Mouse (Mus musculus): ENCODE data around the gene Hivep2.

Hivep2 gene

DNA sequence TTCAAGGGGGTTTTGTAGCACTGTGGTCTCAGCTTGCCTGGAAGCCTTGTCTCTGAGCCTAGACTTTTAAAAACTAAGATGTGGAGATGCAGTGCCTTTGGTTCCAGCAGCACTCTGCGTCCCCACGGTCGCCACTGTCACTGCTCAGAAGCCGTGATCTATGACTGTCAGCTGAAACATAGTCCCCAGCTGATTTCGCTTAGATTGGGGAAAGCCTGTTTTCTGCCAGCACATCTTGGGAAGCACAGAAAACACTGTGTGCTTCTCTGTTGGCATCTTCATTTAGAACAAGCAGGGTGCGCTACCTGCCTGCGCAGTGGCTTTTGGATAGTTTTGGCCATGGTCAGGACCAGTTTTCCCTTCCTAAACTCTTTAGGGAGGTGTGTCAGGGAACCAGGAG, 59.1 kb downstream of the Hivep2 start:
- DNase-seq (ENCODE audit: low spot score), result no peak

GRCm38 (mm10) chr10:14027751-14028150, 61.9 kb downstream of the Hivep2 start:
- no peak for DNase-seq (ENCODE audit: low spot score)

DNA sequence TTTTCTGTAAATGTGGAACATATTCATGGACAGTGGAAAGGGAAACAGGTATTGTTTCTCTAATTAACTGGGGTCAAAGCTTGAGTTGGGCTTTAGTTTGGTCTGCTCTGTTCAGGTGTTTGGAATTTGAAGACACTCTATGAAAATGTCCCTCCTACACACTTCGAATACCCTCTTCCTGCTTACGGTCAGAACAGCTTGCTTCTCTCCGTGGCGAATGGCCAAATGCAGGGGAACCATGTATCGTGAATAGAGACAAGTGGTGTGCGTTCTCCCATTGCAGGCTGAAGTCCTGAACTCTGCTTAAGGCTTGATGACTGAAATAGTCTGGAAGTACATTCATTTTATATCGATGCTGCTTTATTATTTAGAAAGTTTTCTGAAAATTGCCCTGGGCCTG, 63.1 kb downstream of the Hivep2 start:
- DNase-seq (ENCODE audit: low spot score), result no peak

DNA sequence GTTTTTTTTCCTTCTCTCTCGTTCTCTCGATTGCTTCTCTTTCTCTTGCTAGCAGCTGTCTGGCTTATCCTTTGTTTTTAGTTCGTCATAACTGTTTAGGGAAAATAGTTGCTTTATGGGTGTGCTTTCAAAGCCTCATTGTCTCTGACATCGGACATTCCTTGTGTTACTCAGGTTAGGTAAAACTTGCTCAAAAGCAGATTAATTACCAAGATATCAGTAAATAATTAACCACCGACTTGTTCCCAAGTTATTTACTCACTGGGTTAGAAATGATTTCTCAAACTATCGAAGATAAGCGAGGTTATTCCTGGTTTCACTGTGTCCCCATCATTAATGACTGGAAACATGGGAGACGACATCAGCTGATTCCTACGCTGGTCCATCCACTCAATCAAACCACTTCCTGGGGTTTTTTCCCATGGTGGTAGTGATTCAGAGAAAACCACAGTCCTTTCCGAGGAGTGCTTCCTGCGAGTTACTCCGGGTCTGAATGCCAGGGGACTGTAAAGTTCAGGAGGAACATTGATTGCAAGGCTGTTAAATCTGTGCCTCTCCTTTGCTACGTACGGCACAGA, 64.7 kb downstream of the Hivep2 start:
- no peak for DNase-seq (ENCODE audit: low spot score)

- no peak for DNase-seq (ENCODE audit: low spot score)
Measured at GRCm38 (mm10) chr10:14032532-14032931, 66.7 kb downstream of the Hivep2 start.

DNA sequence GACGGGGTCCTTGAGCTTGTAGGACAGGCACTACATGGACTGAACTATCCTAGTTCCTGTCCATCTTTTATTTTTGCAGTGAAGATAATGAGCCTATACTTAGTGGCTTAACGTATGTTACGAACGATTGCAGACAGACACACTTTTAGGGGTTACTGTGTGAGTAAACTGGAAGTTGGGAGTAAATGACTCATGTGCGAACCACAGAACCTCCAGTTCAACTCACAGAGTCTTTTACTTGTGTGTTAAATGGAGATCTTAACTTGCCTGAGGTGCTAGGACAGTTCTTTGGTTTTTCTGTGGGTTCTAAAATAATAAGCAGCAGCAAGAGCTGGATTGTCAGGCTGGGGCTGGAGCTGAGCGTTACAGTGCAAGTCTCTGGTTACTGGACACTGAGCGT, 68.2 kb downstream of the Hivep2 start:
- no peak for DNase-seq (ENCODE audit: low spot score)

GRCm38 (mm10) chr10:14034790-14035189, 68.9 kb downstream of the Hivep2 start:
- DNase-seq (ENCODE audit: low spot score), result no peak

DNA sequence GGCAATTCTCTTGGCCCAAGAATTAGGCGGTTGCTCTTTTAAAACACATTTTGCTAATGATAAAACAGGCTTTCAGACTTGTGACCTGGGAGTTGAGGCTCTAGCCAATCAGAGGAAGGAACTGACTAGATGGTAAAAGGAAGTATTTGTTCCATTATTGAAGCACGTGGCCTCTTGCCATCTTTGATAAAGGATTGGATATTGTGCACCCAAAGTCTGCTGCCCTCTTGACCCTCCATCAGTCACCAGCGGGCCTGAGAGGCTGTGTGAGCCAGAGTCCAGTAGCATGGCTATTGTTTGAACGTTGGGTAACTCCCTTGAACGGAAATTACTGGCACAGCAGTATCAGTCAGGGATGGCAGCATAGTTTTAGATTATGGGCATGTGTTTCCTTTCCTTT, 69.7 kb downstream of the Hivep2 start:
- no peak for DNase-seq (ENCODE audit: low spot score)

DNA sequence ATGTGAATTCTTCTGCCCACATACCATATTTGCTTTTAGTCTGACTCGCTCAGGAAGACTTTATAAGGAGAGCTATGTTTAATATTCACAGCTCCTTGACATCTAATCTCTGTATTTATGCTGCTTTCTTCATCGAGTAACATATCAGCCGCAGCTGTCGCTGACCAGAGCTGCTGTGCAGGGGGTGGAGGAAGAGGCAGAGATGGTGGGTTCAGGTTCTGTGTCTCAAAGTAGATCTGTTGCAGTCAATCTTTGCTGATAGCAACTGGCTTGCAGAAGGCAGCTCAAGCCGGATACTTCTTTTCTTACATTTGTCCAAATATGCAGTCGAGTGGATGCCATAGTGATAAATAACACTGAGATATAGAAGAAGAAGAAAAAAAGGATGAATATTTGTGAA, 70.6 kb downstream of the Hivep2 start:
- no peak for DNase-seq (ENCODE audit: low spot score)

- DNase-seq (ENCODE audit: low spot score), result no peak
Measured at GRCm38 (mm10) chr10:14037977-14038489, 72.2 kb downstream of the Hivep2 start.

GRCm38 (mm10) chr10:14040716-14041470, 75.0 kb downstream of the Hivep2 start:
- no peak for DNase-seq (ENCODE audit: low spot score)

DNA sequence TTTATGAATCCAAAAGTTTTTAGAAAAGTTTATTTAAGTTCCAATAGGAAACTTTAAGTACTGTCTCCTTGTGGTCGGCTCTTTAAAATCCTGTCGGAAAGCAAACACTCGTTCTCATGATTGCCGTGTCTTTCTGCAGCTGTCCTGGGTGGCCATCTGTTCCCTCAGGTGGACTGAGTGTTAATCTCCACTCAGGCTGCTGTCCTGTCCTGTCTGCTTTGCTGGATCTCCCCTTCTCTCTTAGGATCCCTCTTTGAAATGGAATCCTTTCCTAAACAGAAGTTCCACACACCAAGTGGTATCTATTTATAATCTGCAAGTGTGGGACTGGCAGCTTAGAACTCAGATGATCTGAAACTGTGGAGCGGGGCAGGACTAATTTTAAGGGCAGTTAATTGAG, 75.7 kb downstream of the Hivep2 start:
- DNase-seq (ENCODE audit: low spot score), result no peak

- no peak for DNase-seq (ENCODE audit: low spot score)
Measured at GRCm38 (mm10) chr10:14042539-14043348, 76.9 kb downstream of the Hivep2 start.

DNA sequence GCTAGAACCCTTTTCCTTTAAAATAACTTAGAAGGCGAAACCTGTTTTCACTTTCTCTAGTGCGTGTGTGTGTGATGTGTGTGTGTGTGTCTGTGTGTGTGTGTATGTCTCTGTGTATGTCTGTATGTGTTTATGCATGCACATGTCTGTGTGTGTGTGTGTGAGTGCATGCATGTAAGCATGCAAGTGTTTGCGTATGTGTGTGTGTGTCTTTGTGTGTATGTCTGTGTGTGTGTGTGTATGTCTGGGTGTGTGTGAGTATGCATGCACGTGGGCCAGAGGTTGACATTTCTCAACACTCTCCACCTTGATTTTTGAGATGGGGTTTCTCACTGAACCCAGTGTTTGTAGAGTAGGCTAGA, 77.5 kb downstream of the Hivep2 start:
- no peak for DNase-seq (ENCODE audit: low spot score)

DNA sequence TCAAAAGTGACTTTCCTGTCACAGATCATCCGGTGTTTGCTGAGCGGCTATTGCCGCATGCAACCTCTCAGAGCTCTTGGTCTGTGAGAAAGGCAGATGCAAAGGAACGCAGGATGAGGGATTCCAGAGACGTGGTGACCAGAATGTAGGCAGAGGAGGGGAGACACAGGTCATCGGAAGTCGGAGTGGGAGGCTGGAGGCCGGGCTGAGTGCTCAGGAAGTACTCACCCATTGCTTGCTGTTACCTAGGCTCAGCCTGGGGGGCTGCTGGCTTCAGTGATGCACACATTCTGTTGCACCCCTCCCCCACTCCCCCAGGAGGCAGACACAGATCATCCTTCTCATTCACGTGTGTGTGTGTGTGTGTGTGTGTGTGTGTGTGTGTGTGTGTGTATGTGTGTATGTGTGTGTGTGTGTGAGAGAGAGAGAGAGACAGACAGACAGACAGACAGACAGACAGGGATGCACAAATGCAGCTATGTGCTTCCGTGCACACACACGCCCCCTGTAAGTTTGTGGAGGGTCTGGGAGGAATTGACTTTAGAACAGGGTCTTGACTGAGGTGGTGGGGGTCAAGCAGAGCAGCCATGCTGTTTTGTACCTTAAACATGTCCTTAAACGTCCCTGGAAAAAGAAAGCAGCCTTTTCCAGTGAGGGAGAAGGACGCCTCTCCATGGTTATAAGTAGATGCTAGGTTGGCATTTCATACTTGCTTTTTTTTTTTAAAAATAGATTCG, 78.3 kb downstream of the Hivep2 start:
- DNase-seq (ENCODE audit: low spot score), result no peak

DNA sequence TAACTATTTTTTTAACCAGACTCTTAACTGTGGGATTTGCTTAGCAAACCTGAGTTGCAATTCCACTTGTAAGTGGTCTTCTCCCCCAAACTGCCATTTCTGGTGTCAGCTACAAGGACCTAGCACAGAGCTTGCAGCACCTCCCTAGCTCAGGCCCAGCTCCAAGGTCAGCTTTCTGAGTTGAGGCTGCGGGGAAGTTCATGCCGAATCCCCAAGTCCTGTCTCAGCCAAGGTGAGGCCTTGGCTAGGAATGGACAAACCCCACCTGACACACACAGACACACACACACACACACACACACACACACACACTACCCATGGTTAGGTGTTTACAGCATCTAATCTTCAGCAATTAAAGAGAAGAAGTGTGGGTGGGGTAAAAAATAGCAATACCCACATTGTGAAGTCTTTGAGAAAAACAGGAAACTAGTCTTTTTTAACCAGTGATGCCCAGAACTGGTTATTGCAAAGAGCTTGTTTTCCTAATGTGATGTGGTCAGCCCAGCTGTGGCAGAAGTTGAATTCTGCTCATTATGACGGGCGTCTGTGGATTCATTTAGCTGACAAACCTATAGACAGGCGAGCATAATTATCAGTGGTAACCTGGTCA, 79.0 kb downstream of the Hivep2 start:
- no peak for DNase-seq (ENCODE audit: low spot score)

- no peak for DNase-seq (ENCODE audit: low spot score)
Measured at GRCm38 (mm10) chr10:14045745-14046144, 79.9 kb downstream of the Hivep2 start.

DNA sequence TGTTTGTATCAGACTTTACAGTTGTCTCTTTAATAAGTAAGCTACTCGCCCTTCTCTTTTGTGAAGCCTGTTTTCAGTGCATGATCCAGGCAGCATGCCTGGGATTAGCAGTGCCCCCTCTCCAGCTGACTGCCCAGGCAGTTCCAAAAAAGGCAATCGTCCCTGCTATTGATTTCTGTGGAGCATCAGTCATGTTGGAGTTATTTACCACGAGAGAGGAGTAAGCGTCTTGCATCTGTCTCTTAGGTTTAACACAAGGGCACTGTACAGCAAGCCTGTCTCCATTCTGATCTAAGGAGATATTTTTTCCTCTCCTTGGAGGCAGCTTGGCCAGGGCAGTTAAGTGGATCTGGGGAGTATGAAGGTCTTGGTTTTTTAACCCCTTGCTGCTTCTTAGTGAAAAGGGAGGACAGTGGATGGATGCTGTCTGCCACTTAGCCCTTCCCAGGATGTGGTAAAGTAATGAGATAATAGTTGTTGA, 80.3 kb downstream of the Hivep2 start:
- DNase-seq (ENCODE audit: low spot score), result no peak

DNA sequence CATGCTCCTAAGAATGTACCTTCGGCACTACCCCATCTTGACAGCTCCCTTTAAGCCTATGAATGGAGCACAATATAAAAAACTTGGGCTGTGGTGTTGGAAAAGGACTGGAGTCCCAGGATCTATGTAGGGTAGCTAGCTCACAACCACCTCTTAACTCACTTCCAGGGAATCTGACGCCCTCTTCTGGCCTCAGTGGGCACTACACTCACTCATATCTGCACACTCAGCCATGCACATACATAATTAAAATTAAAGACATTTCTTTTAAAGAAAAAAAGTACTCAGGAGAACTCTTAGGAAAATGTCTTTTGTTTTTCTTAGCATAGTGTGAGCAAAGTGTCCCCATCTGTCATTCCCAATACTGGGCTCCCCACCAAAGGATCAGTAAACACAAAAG, 81.1 kb downstream of the Hivep2 start:
- DNase-seq (ENCODE audit: low spot score), result no peak

DNA sequence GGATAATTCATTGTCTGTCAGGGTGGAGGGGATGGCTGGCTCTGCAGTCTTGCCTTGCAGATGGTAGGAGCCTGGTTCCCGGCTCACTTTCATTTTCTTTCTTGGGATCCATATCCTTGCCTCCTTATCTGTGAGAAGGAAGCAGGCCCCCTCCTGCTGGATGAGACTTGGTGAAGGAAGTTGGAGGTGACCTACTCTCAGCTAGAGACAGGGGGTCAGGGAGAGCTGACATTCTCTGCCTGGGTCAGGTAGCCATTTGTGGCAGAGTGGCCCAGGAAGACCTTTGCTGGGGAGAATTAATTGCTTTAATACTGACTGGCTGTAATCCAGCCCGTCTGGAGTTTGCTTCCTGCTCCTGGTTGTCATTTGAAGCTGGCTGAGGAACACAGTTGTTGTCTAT, 81.8 kb downstream of the Hivep2 start:
- no peak for DNase-seq (ENCODE audit: low spot score)

DNA sequence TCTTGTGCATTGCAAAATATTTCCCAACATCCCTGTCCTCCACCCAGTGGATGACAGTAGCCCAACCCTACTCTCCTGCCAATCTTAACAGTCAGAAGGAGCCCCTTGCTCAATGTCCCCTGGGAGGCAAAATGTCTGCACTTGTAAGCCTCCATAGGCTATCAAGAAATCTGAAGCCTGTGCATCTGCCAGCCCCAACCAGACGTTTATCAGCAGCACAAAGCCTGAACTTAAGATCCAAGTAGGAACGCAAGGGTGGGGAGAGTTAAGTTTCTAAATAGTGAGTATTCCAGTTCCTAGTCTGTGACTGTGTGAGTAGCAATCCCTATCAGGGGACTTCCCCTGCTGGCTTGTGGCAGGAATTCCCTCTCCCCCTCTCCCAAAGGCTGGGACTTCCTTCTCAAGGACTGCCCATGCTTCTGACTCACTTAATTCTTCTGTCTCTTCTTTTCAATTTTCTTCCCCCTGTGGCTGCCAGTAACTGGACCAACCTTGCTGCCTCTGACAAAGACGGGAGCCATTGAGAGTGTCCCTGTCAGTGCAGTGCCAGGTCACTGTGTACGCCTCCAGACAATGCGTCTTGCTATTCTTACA, 82.5 kb downstream of the Hivep2 start:
- DNase-seq (ENCODE audit: low spot score), result no peak
